Mouse (Mus musculus) lung, postnatal 0 days (tissue): Measurements from ENCODE around the gene Hspa4.

Source experiments
- CTCF ChIP-seq: IDR thresholded peaks from 2 replicates; pipeline ENCODE4 v1.5.1; 2016; ENCODE audit warnings: antibody characterized with exemption, mild to moderate bottlenecking
- EP300 ChIP-seq: IDR thresholded peaks from 2 replicates; pipeline ENCODE4 v1.6.1; 2016; ENCODE audit warnings: antibody characterized with exemption, mild to moderate bottlenecking, control low read depth

GRCm38 (mm10) chr11:53335505-53336181 is 35.4 kb upstream of the Hspa4 start:
- TF ChIP-seq EP300, result no peak
- TF ChIP-seq CTCF, result no peak
